Mouse (Mus musculus): ENCODE measurements around the gene Zscan2.

- TF ChIP-seq CTCF (IDR thresholded peaks at IDR 0.05) (no peak), EP300 (IDR thresholded peaks at IDR 0.05) (no peak)
Observed at GRCm38 (mm10) chr7:80843910-80844640, 16.6 kb upstream of the Zscan2 start.

All from lung, postnatal 0 days (tissue).